Mouse (Mus musculus) adrenal gland, postnatal 0 days (tissue): ENCODE data around the gene Olfr525. TPM values are rescaled to one million over a fixed set of nuclear protein-coding genes. Genes with fewer than 3 reads are reported as not detected.

Experiments used
- polyA plus RNA-seq: library from polyadenylated mRNA; unstranded; fragments of >200 nt; fragmentation: Nextera tagmentation; extraction: Ambion mirVana; gene quantifications from 2 replicates; pipeline ENCODE4 v1.2.1, GENCODE M21; 2015

Gene Olfr525
- polyA plus RNA-seq, result not detected in 2 replicates

GRCm38 (mm10) chr7:140320558-140320957 is at the start of gene Olfr525:
TSS of gene Olfr525 (plus strand) at chr7:140320858.

GRCm38 (mm10) chr7:140333717-140334116 is 13.1 kb downstream of the Olfr525 start, which contains the start of gene Olfr527:
TSS of gene Olfr527 (plus strand) at chr7:140334017.

GRCm38 (mm10) chr7:140361571-140361970 is 40.9 kb downstream of the Olfr525 start, which contains the start of gene Olfr60:
TSS of gene Olfr60 (minus strand) at chr7:140361671.

GRCm38 (mm10) chr7:140376231-140376630 is 55.6 kb downstream of the Olfr525 start, which contains the start of gene Olfr530:
TSS of gene Olfr530 (minus strand) at chr7:140376331.

Other genes starting within 250 kb of the Olfr525 start
- 21.4 and 28.3 TPM in 2 replicates for gene Caly, start 238.3 kb upstream of the Olfr525 start, polyA plus RNA-seq
- 0.77 and 13.5 TPM in 2 replicates for gene Prap1, start 227.5 kb upstream of the Olfr525 start, polyA plus RNA-seq
- 128 and 178 TPM in 2 replicates for gene Fuom, start 218.4 kb upstream of the Olfr525 start, polyA plus RNA-seq
- 16.9 and 26.2 TPM in 2 replicates for gene Paox, start 205.1 kb upstream of the Olfr525 start, polyA plus RNA-seq
- 290 and 453 TPM in 2 replicates for gene Echs1, start 204.4 kb upstream of the Olfr525 start, polyA plus RNA-seq
- 32.9 and 51.0 TPM in 2 replicates for gene Mtg1, start 183.3 kb upstream of the Olfr525 start, polyA plus RNA-seq
- gene Sprn, start 166.0 kb upstream of the Olfr525 start, polyA plus RNA-seq, result 1.9 and 4.3 TPM in 2 replicates
- not detected in 2 replicates for gene Olfr522, start 156.1 kb upstream of the Olfr525 start, polyA plus RNA-seq
- gene Olfr523, start 147.6 kb upstream of the Olfr525 start, polyA plus RNA-seq, result not detected in 2 replicates
- gene Olfr524, start 114.9 kb upstream of the Olfr525 start, polyA plus RNA-seq, result not detected in 2 replicates
- gene Cd163l1, start 102.6 kb upstream of the Olfr525 start, polyA plus RNA-seq, result 0.07 TPM in 1 of 2 replicates, not detected in the other
- not detected in 2 replicates for gene 5830411N06Rik, start 73.6 kb upstream of the Olfr525 start, polyA plus RNA-seq
- gene Olfr527, start 13.2 kb downstream of the Olfr525 start, polyA plus RNA-seq, result not detected in 2 replicates
- gene Olfr60, start 40.8 kb downstream of the Olfr525 start, polyA plus RNA-seq, result not detected in 2 replicates
- gene Olfr530, start 55.5 kb downstream of the Olfr525 start, polyA plus RNA-seq, result not detected in 2 replicates
- not detected in 2 replicates for gene Olfr531, start 82.1 kb downstream of the Olfr525 start, polyA plus RNA-seq
- not detected in 2 replicates for gene Olfr532, start 100.8 kb downstream of the Olfr525 start, polyA plus RNA-seq
- not detected in 2 replicates for gene Olfr533, start 142.5 kb downstream of the Olfr525 start, polyA plus RNA-seq
- not detected in 2 replicates for gene Olfr535, start 163.4 kb downstream of the Olfr525 start, polyA plus RNA-seq
- gene Olfr536, start 186.5 kb downstream of the Olfr525 start, polyA plus RNA-seq, result not detected in 2 replicates
- not detected in 2 replicates for gene Olfr538, start 247.0 kb downstream of the Olfr525 start, polyA plus RNA-seq